Mouse (Mus musculus) activated CD4-positive, CD25-positive, alpha-beta regulatory T cell, adult 4 months (primary cell): ENCODE measurements around the gene Pm20d1. TPM values are rescaled to one million over a fixed set of nuclear protein-coding genes. Genes with fewer than 3 reads are reported as not detected.
A peak's percentile ranks its signal among the peaks of the same experiment; 100 is the strongest.

ENCODE experiments used
- ATAC-seq: one replicate; pipeline ENCODE4 v1.8.0; 2017
- polyA plus RNA-seq, 2 experiments: library from polyadenylated mRNA; unstranded; fragments of 100-300 nt; shearing (Covaris generic); gene quantifications; one replicate each; pipeline ENCODE4 v1.2.1; 2017

Pm20d1 gene
- polyA plus RNA-seq, 2 experiments from 2014 or later = not detected

- no peak for ATAC-seq
Observed at GRCm38 (mm10) chr1:131830561-131830960, 33.4 kb downstream of the Pm20d1 start.

GRCm38 (mm10) chr1:131830971-131831641 lies 33.9 kb downstream of the Pm20d1 start:
- ATAC-seq = no peak

- ATAC-seq = peak; percentile 40
Observed at GRCm38 (mm10) chr1:131837035-131837434, 39.9 kb downstream of the Pm20d1 start.

- no peak for ATAC-seq
Observed at GRCm38 (mm10) chr1:131838542-131838941, 41.4 kb downstream of the Pm20d1 start.

- no peak for ATAC-seq
Observed at GRCm38 (mm10) chr1:131839279-131839678, 42.1 kb downstream of the Pm20d1 start.

GRCm38 (mm10) chr1:131842221-131842620 lies 45.0 kb downstream of the Pm20d1 start:
- no peak for ATAC-seq

GRCm38 (mm10) chr1:131843758-131844157 lies 46.6 kb downstream of the Pm20d1 start:
- ATAC-seq = no peak

GRCm38 (mm10) chr1:131844883-131845282 lies 47.7 kb downstream of the Pm20d1 start:
- ATAC-seq = no peak

GRCm38 (mm10) chr1:131846255-131846654 lies 49.1 kb downstream of the Pm20d1 start:
- ATAC-seq = no peak

- ATAC-seq = no peak
Observed at GRCm38 (mm10) chr1:131861811-131862210, 64.6 kb downstream of the Pm20d1 start.

GRCm38 (mm10) chr1:131865596-131865995 lies 68.4 kb downstream of the Pm20d1 start:
- ATAC-seq = no peak

GRCm38 (mm10) chr1:131866304-131866999 lies 69.3 kb downstream of the Pm20d1 start:
- no peak for ATAC-seq

GRCm38 (mm10) chr1:131867093-131867945 lies 70.1 kb downstream of the Pm20d1 start, which contains the start of gene Rab29:
Gene Rab29 (plus strand): TSS chr1:131867224.
- ATAC-seq = peak; percentile 99

GRCm38 (mm10) chr1:131867946-131868290 lies 70.7 kb downstream of the Pm20d1 start:
- no peak for ATAC-seq

GRCm38 (mm10) chr1:131869561-131869960 lies 72.4 kb downstream of the Pm20d1 start:
- no peak for ATAC-seq

Other genes starting within 250 kb of the Pm20d1 start
- gene Avpr1b, start 198.1 kb upstream of the Pm20d1 start, polyA plus RNA-seq = under 1 TPM in 1 of 2 experiments, not detected in 1; 0.11 TPM
- gene Ctse, start 159.1 kb upstream of the Pm20d1 start, polyA plus RNA-seq = 10 to 100 TPM; 21.7 to 30.2 TPM
- not detected for gene Rab7b, start 108.7 kb upstream of the Pm20d1 start, polyA plus RNA-seq
- not detected for gene Slc26a9, start 53.4 kb upstream of the Pm20d1 start, polyA plus RNA-seq
- 10 to 100 TPM; 15.0 to 17.9 TPM for gene Slc41a1, start 30.1 kb downstream of the Pm20d1 start, polyA plus RNA-seq
- 10 to 100 TPM; 45.6 to 48.2 TPM for gene Rab29, start 69.8 kb downstream of the Pm20d1 start, polyA plus RNA-seq
- gene Nucks1, start 113.2 kb downstream of the Pm20d1 start, polyA plus RNA-seq = 10 to 100 TPM; 41.6 to 44.3 TPM
- not detected for gene Slc45a3, start 165.6 kb downstream of the Pm20d1 start, polyA plus RNA-seq
- gene Elk4, start 210.2 kb downstream of the Pm20d1 start, polyA plus RNA-seq = 10 to 100 TPM; 62.3 to 71.4 TPM